Mouse (Mus musculus): ENCODE results near the gene Slc35b4. TPM values are rescaled to one million over a fixed set of nuclear protein-coding genes. Genes with fewer than 3 reads are reported as not detected.

Slc35b4 gene
- polyA plus RNA-seq, 1 experiment from 2014 or later, result 42.7 TPM

- 83% methylated on average over 8 of the region's 8 CpGs for WGBS
- Histone ChIP-seq H3K4me2 (ENCODE audit: low read length) (no peak overlapping the region), H3K27me3 (replicated peaks; ENCODE audit: control insufficient read depth, insufficient read depth, low read length) (no peaks in the 10 kb centered on the region), H3K9ac (ENCODE audit: low read depth, low read length) (no peak overlapping the region), H3K4me1 (ENCODE audit: control insufficient read depth, insufficient read depth, low read depth, low read length) (no peaks in the 10 kb centered on the region), H3K36me3 (ENCODE audit: control insufficient read depth, insufficient read depth, low read length) (no peaks in the 10 kb centered on the region), H3K27ac (ENCODE audit: low read depth, low read length) (no peak overlapping the region), H3K4me3 (ENCODE audit: low read length) (no peak overlapping the region), H3K9me3 (ENCODE audit: control insufficient read depth, low read length) (no peaks in the 10 kb centered on the region)
- ATAC-seq, result no peak
Measured at GRCm38 (mm10) chr6:34191401-34191800, 14.5 kb upstream of the Slc35b4 start.

- no peak overlapping the region for H3K27ac ChIP-seq (ENCODE audit: low read depth, low read length)
- no peaks in the 10 kb centered on the region for H3K4me1 ChIP-seq (ENCODE audit: control insufficient read depth, insufficient read depth, low read depth, low read length)
- 97% methylated on average over 3 of the region's 3 CpGs for WGBS
- H3K4me2 ChIP-seq (ENCODE audit: low read length), result no peak overlapping the region
- H3K4me3 ChIP-seq (ENCODE audit: low read length), result no peak overlapping the region
- H3K27me3 ChIP-seq (replicated peaks; ENCODE audit: control insufficient read depth, insufficient read depth, low read length), result no peaks in the 10 kb centered on the region
- ATAC-seq, result no peak
- H3K36me3 ChIP-seq (ENCODE audit: control insufficient read depth, insufficient read depth, low read length), result no peaks in the 10 kb centered on the region
- no peak overlapping the region for H3K9ac ChIP-seq (ENCODE audit: low read depth, low read length)
- no peaks in the 10 kb centered on the region for H3K9me3 ChIP-seq (ENCODE audit: control insufficient read depth, low read length)
Measured at GRCm38 (mm10) chr6:34189494-34189893, 12.6 kb upstream of the Slc35b4 start.

GRCm38 (mm10) chr6:34187986-34188599, 11.2 kb upstream of the Slc35b4 start:
- ATAC-seq, result no peak
- WGBS, result 37% methylated on average over 7 of the region's 7 CpGs
- Histone ChIP-seq H3K4me3 (ENCODE audit: low read length) (no peak overlapping the region), H3K27me3 (replicated peaks; ENCODE audit: control insufficient read depth, insufficient read depth, low read length) (no peaks in the 10 kb centered on the region), H3K36me3 (ENCODE audit: control insufficient read depth, insufficient read depth, low read length) (no peaks in the 10 kb centered on the region), H3K27ac (ENCODE audit: low read depth, low read length) (no peak overlapping the region), H3K4me2 (ENCODE audit: low read length) (no peak overlapping the region), H3K4me1 (ENCODE audit: control insufficient read depth, insufficient read depth, low read depth, low read length) (no peaks in the 10 kb centered on the region), H3K9ac (ENCODE audit: low read depth, low read length) (no peak overlapping the region), H3K9me3 (ENCODE audit: control insufficient read depth, low read length) (no peaks in the 10 kb centered on the region)

- 13% methylated on average over 2 of the region's 2 CpGs for WGBS
Measured at GRCm38 (mm10) chr6:34187273-34187863, 10.5 kb upstream of the Slc35b4 start.

GRCm38 (mm10) chr6:34183326-34183725, 6.4 kb upstream of the Slc35b4 start:
- Histone ChIP-seq H3K4me2 (ENCODE audit: low read length) (no peak overlapping the region), H3K36me3 (ENCODE audit: control insufficient read depth, insufficient read depth, low read length) (no peaks in the 10 kb centered on the region), H3K9ac (ENCODE audit: low read depth, low read length) (no peak overlapping the region), H3K27me3 (replicated peaks; ENCODE audit: control insufficient read depth, insufficient read depth, low read length) (no peaks in the 10 kb centered on the region), H3K4me3 (ENCODE audit: low read length) (no peak overlapping the region), H3K4me1 (ENCODE audit: control insufficient read depth, insufficient read depth, low read depth, low read length) (no peaks in the 10 kb centered on the region), H3K9me3 (ENCODE audit: control insufficient read depth, low read length) (no peaks in the 10 kb centered on the region), H3K27ac (ENCODE audit: low read depth, low read length) (no peak overlapping the region)
- ATAC-seq, result no peak
- 90% methylated on average over 3 of the region's 3 CpGs for WGBS

More at GRCm38 (mm10) chr6:34187273-34187863, 10.5 kb upstream of the Slc35b4 start:
- Histone ChIP-seq H3K4me3 (ENCODE audit: low read length) (no peak overlapping the region), H3K36me3 (ENCODE audit: control insufficient read depth, insufficient read depth, low read length) (no peaks in the 10 kb centered on the region), H3K27me3 (replicated peaks; ENCODE audit: control insufficient read depth, insufficient read depth, low read length) (no peaks in the 10 kb centered on the region), H3K4me2 (ENCODE audit: low read length) (no peak overlapping the region), H3K4me1 (ENCODE audit: control insufficient read depth, insufficient read depth, low read depth, low read length) (no peaks in the 10 kb centered on the region), H3K27ac (ENCODE audit: low read depth, low read length) (no peak overlapping the region), H3K9ac (ENCODE audit: low read depth, low read length) (no peak overlapping the region), H3K9me3 (ENCODE audit: control insufficient read depth, low read length) (no peaks in the 10 kb centered on the region)
- ATAC-seq, result no peak

GRCm38 (mm10) chr6:34181961-34182360, 5.0 kb upstream of the Slc35b4 start:
- Histone ChIP-seq H3K27me3 (replicated peaks; ENCODE audit: control insufficient read depth, insufficient read depth, low read length) (no peaks in the 10 kb centered on the region), H3K9me3 (ENCODE audit: control insufficient read depth, low read length) (no peaks in the 10 kb centered on the region), H3K9ac (ENCODE audit: low read depth, low read length) (no peak overlapping the region), H3K4me3 (ENCODE audit: low read length) (no peak overlapping the region), H3K27ac (ENCODE audit: low read depth, low read length) (no peak overlapping the region), H3K4me1 (ENCODE audit: control insufficient read depth, insufficient read depth, low read depth, low read length) (no peaks in the 10 kb centered on the region), H3K36me3 (ENCODE audit: control insufficient read depth, insufficient read depth, low read length) (no peaks in the 10 kb centered on the region), H3K4me2 (ENCODE audit: low read length) (no peak overlapping the region)
- WGBS, result 70% methylated on average over 3 of the region's 3 CpGs
- no peak for ATAC-seq

GRCm38 (mm10) chr6:34179911-34180310, 3.0 kb upstream of the Slc35b4 start:
- H3K4me1 ChIP-seq (ENCODE audit: control insufficient read depth, insufficient read depth, low read depth, low read length), result peaks cover 6% of the 10 kb centered on the region
- H3K4me2 ChIP-seq (ENCODE audit: low read length), result no peak overlapping the region
- H3K4me3 ChIP-seq (ENCODE audit: low read length), result no peak overlapping the region
- H3K27ac ChIP-seq (ENCODE audit: low read depth, low read length), result no peak overlapping the region
- H3K9me3 ChIP-seq (ENCODE audit: control insufficient read depth, low read length), result no peaks in the 10 kb centered on the region
- ATAC-seq, result no peak
- no peaks in the 10 kb centered on the region for H3K36me3 ChIP-seq (ENCODE audit: control insufficient read depth, insufficient read depth, low read length)
- no peaks in the 10 kb centered on the region for H3K27me3 ChIP-seq (replicated peaks; ENCODE audit: control insufficient read depth, insufficient read depth, low read length)
- 90% methylated on average over 4 of the region's 4 CpGs for whole genome bisulfite sequencing
- no peak overlapping the region for H3K9ac ChIP-seq (ENCODE audit: low read depth, low read length)

- Histone ChIP-seq H3K9me3 (ENCODE audit: control insufficient read depth, low read length) (no peaks in the 10 kb centered on the region), H3K4me3 (ENCODE audit: low read length) (no peak overlapping the region), H3K27me3 (replicated peaks; ENCODE audit: control insufficient read depth, insufficient read depth, low read length) (no peaks in the 10 kb centered on the region), H3K36me3 (ENCODE audit: control insufficient read depth, insufficient read depth, low read length) (no peaks in the 10 kb centered on the region), H3K27ac (ENCODE audit: low read depth, low read length) (no peak overlapping the region), H3K4me2 (ENCODE audit: low read length) (no peak overlapping the region), H3K9ac (ENCODE audit: low read depth, low read length) (no peak overlapping the region), H3K4me1 (ENCODE audit: control insufficient read depth, insufficient read depth, low read depth, low read length) (peaks cover 6% of the 10 kb centered on the region)
- 82% methylated on average over 3 of the region's 3 CpGs for WGBS
- no peak for ATAC-seq
Measured at GRCm38 (mm10) chr6:34179007-34179406, 2.1 kb upstream of the Slc35b4 start.

- H3K27me3 ChIP-seq (replicated peaks; ENCODE audit: control insufficient read depth, insufficient read depth, low read length), result no peaks in the 10 kb centered on the region
- WGBS, result 4% methylated on average over 26 of the region's 29 CpGs
- ATAC-seq, result peak; percentile 89
Measured at GRCm38 (mm10) chr6:34176111-34176863, 624 bp downstream of the Slc35b4 start.

More at GRCm38 (mm10) chr6:34176111-34176863, 624 bp downstream of the Slc35b4 start:
- peak overlapping the region; percentile 68 for H3K4me3 ChIP-seq (ENCODE audit: low read length)
- peak overlapping the region; percentile 66 for H3K4me2 ChIP-seq (ENCODE audit: low read length)
- peaks cover 6% of the 10 kb centered on the region for H3K4me1 ChIP-seq (ENCODE audit: control insufficient read depth, insufficient read depth, low read depth, low read length)
- H3K9ac ChIP-seq (ENCODE audit: low read depth, low read length), result peak overlapping the region; percentile 88
- no peaks in the 10 kb centered on the region for H3K9me3 ChIP-seq (ENCODE audit: control insufficient read depth, low read length)
- H3K36me3 ChIP-seq (ENCODE audit: control insufficient read depth, insufficient read depth, low read length), result no peaks in the 10 kb centered on the region
- H3K27ac ChIP-seq (ENCODE audit: low read depth, low read length), result peak overlapping the region; percentile 80
